Mouse (Mus musculus): ENCODE measurements around the gene Rrp9. TPM values are rescaled to one million over a fixed set of nuclear protein-coding genes. Genes with fewer than 3 reads are reported as not detected.

Rrp9 gene
- polyA plus RNA-seq, 1 experiment from 2014 or later = 41.2 TPM

- DNase-seq (no peak), ATAC-seq (ENCODE audit: low FRiP score, low TSS enrichment) (no peak)
- H3K27ac ChIP-seq (replicated peaks; ENCODE audit: low read depth, low read length) = no peak overlapping the region
- H3K27me3 ChIP-seq (ENCODE audit: control insufficient read depth, insufficient read depth, low read length) = no peaks in the 10 kb centered on the region
- H3K4me3 ChIP-seq (replicated peaks; ENCODE audit: low read depth, low read length) = no peak overlapping the region
- H3K4me2 ChIP-seq (ENCODE audit: low read length) = no peak overlapping the region
- H3K9me3 ChIP-seq (ENCODE audit: control insufficient read depth, low read length) = no peaks in the 10 kb centered on the region
- 93% methylated on average over 6 of the region's 6 CpGs for WGBS
- H3K36me3 ChIP-seq (ENCODE audit: control insufficient read depth, insufficient read depth, low read length) = peaks cover 28% of the 10 kb centered on the region
- no peak overlapping the region for H3K9ac ChIP-seq (replicated peaks; ENCODE audit: low read length)
- H3K4me1 ChIP-seq (ENCODE audit: control insufficient read depth, insufficient read depth, low read length) = peaks cover 20% of the 10 kb centered on the region
These were observed 9.0 kb upstream of the Rrp9 start for GRCm38 (mm10) chr9:106466721-106467120.

DNA sequence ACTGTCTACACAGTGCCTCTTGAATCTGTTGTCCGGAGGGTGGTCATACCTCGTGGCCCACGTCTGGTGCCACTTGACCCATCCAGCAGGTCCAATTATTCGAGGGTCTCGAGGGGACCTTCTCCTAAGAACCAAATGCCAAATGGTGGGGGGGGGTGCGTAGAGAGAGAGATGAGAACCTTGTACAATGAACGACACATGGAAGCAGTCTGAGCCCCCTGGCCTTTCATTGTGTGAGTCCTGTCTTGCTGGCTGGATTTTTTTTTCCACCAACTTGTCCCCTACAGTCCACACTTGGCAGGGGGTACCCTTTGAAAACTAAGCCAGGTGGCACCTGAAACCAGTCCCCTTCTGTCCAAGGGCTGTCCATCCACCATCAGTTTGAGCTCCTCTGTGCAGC, 8.0 kb upstream of the Rrp9 start:
- Histone ChIP-seq H3K9ac (replicated peaks; ENCODE audit: low read length) (no peak overlapping the region), H3K36me3 (ENCODE audit: control insufficient read depth, insufficient read depth, low read length) (peaks cover 18% of the 10 kb centered on the region), H3K9me3 (ENCODE audit: control insufficient read depth, low read length) (no peaks in the 10 kb centered on the region), H3K4me1 (ENCODE audit: control insufficient read depth, insufficient read depth, low read length) (peaks cover 20% of the 10 kb centered on the region), H3K4me3 (replicated peaks; ENCODE audit: low read depth, low read length) (no peak overlapping the region), H3K27me3 (ENCODE audit: control insufficient read depth, insufficient read depth, low read length) (no peaks in the 10 kb centered on the region), H3K4me2 (ENCODE audit: low read length) (no peak overlapping the region), H3K27ac (replicated peaks; ENCODE audit: low read depth, low read length) (no peak overlapping the region)
- 90% methylated on average over 7 of the region's 7 CpGs for WGBS
- ATAC-seq (ENCODE audit: low FRiP score, low TSS enrichment) = no peak
- DNase-seq = no peak

GRCm38 (mm10) chr9:106469317-106469716, 6.4 kb upstream of the Rrp9 start:
- H3K36me3 ChIP-seq (ENCODE audit: control insufficient read depth, insufficient read depth, low read length) = peaks cover 3% of the 10 kb centered on the region
- no peaks in the 10 kb centered on the region for H3K9me3 ChIP-seq (ENCODE audit: control insufficient read depth, low read length)
- no peak overlapping the region for H3K27ac ChIP-seq (replicated peaks; ENCODE audit: low read depth, low read length)
- 83% methylated on average over 6 of the region's 6 CpGs for WGBS
- no peak overlapping the region for H3K4me3 ChIP-seq (replicated peaks; ENCODE audit: low read depth, low read length)
- H3K27me3 ChIP-seq (ENCODE audit: control insufficient read depth, insufficient read depth, low read length) = no peaks in the 10 kb centered on the region
- ATAC-seq (ENCODE audit: low FRiP score, low TSS enrichment) (no peak), DNase-seq (no peak)
- peaks cover 22% of the 10 kb centered on the region for H3K4me1 ChIP-seq (ENCODE audit: control insufficient read depth, insufficient read depth, low read length)
- no peak overlapping the region for H3K9ac ChIP-seq (replicated peaks; ENCODE audit: low read length)
- H3K4me2 ChIP-seq (ENCODE audit: low read length) = no peak overlapping the region

DNA sequence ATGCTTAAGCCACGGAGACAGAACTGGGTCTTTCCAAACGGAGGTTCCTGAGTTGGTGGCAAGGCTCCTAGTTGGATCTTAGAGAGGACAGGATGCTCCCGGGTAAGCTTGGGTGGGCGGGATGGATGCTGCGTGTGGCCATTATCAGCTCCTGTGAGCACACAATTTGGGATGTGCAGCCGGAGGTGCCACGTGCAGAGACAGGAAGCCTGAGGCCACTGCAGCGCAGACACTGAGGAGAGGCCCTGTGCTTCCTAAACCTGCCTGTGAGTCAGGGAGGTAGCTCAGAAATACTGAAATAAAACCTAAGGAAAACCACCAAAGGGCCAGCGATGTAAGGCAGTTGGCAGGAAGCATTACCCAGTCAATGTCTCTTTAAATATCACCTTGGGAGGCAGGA, 6.0 kb upstream of the Rrp9 start:
- no peak overlapping the region for H3K9ac ChIP-seq (replicated peaks; ENCODE audit: low read length)
- 77% methylated on average over 9 of the region's 9 CpGs for WGBS
- ATAC-seq (ENCODE audit: low FRiP score, low TSS enrichment) = no peak
- H3K4me2 ChIP-seq (ENCODE audit: low read length) = no peak overlapping the region
- H3K9me3 ChIP-seq (ENCODE audit: control insufficient read depth, low read length) = no peaks in the 10 kb centered on the region
- no peaks in the 10 kb centered on the region for H3K36me3 ChIP-seq (ENCODE audit: control insufficient read depth, insufficient read depth, low read length)
- H3K4me1 ChIP-seq (ENCODE audit: control insufficient read depth, insufficient read depth, low read length) = peaks cover 18% of the 10 kb centered on the region
- no peak overlapping the region for H3K4me3 ChIP-seq (replicated peaks; ENCODE audit: low read depth, low read length)
- no peaks in the 10 kb centered on the region for H3K27me3 ChIP-seq (ENCODE audit: control insufficient read depth, insufficient read depth, low read length)
- DNase-seq = no peak
- H3K27ac ChIP-seq (replicated peaks; ENCODE audit: low read depth, low read length) = no peak overlapping the region

DNA sequence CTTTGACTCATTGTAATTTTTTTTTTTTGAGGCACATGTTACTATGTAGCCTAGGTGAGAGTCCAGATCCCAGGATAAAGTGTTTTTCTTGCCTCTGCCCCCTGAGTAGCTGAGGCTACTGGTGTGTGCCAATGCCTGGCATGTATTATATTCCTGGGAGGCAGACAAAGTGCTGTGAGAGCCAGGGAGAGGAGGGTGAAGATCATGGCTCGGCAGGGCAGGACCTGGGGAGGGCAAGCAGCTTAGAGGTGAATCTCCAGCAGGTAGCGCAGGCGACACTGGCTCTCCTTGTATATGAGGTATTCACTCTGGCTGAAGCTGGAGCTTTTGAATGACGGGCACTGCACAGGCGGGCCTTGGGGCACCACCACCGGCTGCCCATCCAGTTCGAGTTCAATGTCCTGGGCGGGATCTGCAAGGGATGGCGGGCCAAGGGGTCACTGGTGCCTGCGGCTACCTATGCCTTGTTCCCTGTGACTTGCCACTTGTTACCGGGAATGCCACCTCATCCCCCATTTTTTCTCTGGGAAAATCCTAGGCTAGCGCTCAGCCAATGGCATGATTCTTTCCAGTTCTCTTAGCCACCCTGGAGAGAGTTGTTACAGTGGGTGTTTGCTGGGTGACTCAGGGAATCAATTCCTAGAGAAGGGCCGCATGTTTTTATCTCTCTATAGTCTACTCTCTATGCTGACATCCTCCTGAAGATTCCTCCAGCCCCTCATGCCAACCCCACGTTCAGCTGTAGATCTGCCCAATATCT, 4.6 kb upstream of the Rrp9 start:
- no peak overlapping the region for H3K9ac ChIP-seq (replicated peaks; ENCODE audit: low read length)
- no peak overlapping the region for H3K27ac ChIP-seq (replicated peaks; ENCODE audit: low read depth, low read length)
- WGBS = 61% methylated on average over 14 of the region's 14 CpGs

DNA sequence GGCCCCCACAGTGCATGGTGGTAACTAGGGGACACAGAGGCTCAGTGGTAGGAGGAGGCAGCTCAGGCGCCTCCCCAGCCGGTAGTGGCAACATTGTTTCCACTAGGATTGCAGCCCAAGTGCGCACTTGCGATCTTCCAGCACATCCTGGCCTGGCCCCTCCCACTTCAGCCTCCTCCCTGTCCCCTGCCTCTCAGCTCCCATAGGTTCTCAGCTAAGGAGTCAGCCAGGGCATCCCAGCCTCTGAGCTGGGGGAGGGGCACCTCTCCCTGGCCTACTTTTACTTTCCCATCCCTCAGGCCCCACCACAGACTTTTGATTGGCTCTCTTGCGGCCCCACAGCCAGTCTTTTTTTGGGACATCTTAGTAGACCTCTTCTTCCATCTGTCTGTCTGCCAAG, 3.9 kb upstream of the Rrp9 start:
- Histone ChIP-seq H3K4me3 (replicated peaks; ENCODE audit: low read depth, low read length) (no peak overlapping the region), H3K27me3 (ENCODE audit: control insufficient read depth, insufficient read depth, low read length) (no peaks in the 10 kb centered on the region), H3K4me1 (ENCODE audit: control insufficient read depth, insufficient read depth, low read length) (0 out of 2 replicates have a peak, but pooled peaks cover 4% of the 10 kb centered on the region), H3K9me3 (ENCODE audit: control insufficient read depth, low read length) (no peaks in the 10 kb centered on the region), H3K4me2 (ENCODE audit: low read length) (no peak overlapping the region), H3K9ac (replicated peaks; ENCODE audit: low read length) (no peak overlapping the region), H3K36me3 (ENCODE audit: control insufficient read depth, insufficient read depth, low read length) (no peaks in the 10 kb centered on the region), H3K27ac (replicated peaks; ENCODE audit: low read depth, low read length) (no peak overlapping the region)
- 24% methylated on average over 5 of the region's 5 CpGs for WGBS
- DNase-seq (no peak), ATAC-seq (ENCODE audit: low FRiP score, low TSS enrichment) (no peak)

More for the DNA sequence above, 4.6 kb upstream of the Rrp9 start:
- Histone ChIP-seq H3K4me1 (ENCODE audit: control insufficient read depth, insufficient read depth, low read length) (peaks cover 4% of the 10 kb centered on the region; the same call in 1 of the 2 replicates), H3K9me3 (ENCODE audit: control insufficient read depth, low read length) (no peaks in the 10 kb centered on the region), H3K36me3 (ENCODE audit: control insufficient read depth, insufficient read depth, low read length) (no peaks in the 10 kb centered on the region), H3K4me2 (ENCODE audit: low read length) (no peak overlapping the region), H3K4me3 (replicated peaks; ENCODE audit: low read depth, low read length) (no peak overlapping the region), H3K27me3 (ENCODE audit: control insufficient read depth, insufficient read depth, low read length) (no peaks in the 10 kb centered on the region)
- ATAC-seq (ENCODE audit: low FRiP score, low TSS enrichment) = no peak
- no peak for DNase-seq

- H3K27me3 ChIP-seq (ENCODE audit: control insufficient read depth, insufficient read depth, low read length) = no peaks in the 10 kb centered on the region
- H3K27ac ChIP-seq (replicated peaks; ENCODE audit: low read depth, low read length) = no peak overlapping the region
- no peak overlapping the region for H3K4me2 ChIP-seq (ENCODE audit: low read length)
- H3K4me3 ChIP-seq (replicated peaks; ENCODE audit: low read depth, low read length) = no peak overlapping the region
- H3K9me3 ChIP-seq (ENCODE audit: control insufficient read depth, low read length) = no peaks in the 10 kb centered on the region
- WGBS = 74% methylated on average over 4 of the region's 4 CpGs
- H3K9ac ChIP-seq (replicated peaks; ENCODE audit: low read length) = no peak overlapping the region
- ATAC-seq (ENCODE audit: low FRiP score, low TSS enrichment) = no peak
- H3K36me3 ChIP-seq (ENCODE audit: control insufficient read depth, insufficient read depth, low read length) = no peaks in the 10 kb centered on the region
- H3K4me1 ChIP-seq (ENCODE audit: control insufficient read depth, insufficient read depth, low read length) = 0 out of 2 replicates have a peak, but pooled peaks cover 4% of the 10 kb centered on the region
- DNase-seq = no peak
These were observed 3.4 kb upstream of the Rrp9 start for GRCm38 (mm10) chr9:106472321-106472720.

GRCm38 (mm10) chr9:106473081-106473752, 2.5 kb upstream of the Rrp9 start:
- ATAC-seq (ENCODE audit: low FRiP score, low TSS enrichment) (no peak), DNase-seq (no peak)
- Histone ChIP-seq H3K4me2 (ENCODE audit: low read length) (no peak overlapping the region), H3K9me3 (ENCODE audit: control insufficient read depth, low read length) (no peaks in the 10 kb centered on the region), H3K27ac (replicated peaks; ENCODE audit: low read depth, low read length) (no peak overlapping the region), H3K4me1 (ENCODE audit: control insufficient read depth, insufficient read depth, low read length) (peaks cover 12% of the 10 kb centered on the region), H3K27me3 (ENCODE audit: control insufficient read depth, insufficient read depth, low read length) (no peaks in the 10 kb centered on the region), H3K9ac (replicated peaks; ENCODE audit: low read length) (no peak overlapping the region), H3K36me3 (ENCODE audit: control insufficient read depth, insufficient read depth, low read length) (no peaks in the 10 kb centered on the region), H3K4me3 (replicated peaks; ENCODE audit: low read depth, low read length) (no peak overlapping the region)
- 92% methylated on average over 16 of the region's 16 CpGs for WGBS

DNA sequence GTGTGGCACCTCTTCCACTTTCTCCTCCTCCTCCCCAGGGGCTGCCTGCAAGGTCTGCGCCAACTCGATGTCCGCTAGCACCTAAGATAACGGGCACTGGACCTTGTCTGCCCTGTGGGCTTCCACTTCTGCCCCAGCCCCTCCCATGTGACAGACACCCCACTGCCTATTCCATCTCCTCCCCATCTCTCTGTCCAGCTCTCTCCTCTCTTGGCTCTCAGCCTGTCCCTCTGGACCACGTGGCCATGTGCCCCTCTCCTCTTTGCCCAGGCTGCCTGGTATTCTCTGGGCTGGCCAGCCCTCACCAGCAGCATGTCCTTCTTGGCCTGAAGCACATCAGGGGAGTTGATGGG, 2.0 kb upstream of the Rrp9 start:
- Histone ChIP-seq H3K9me3 (ENCODE audit: control insufficient read depth, low read length) (no peaks in the 10 kb centered on the region), H3K4me2 (ENCODE audit: low read length) (no peak overlapping the region), H3K9ac (replicated peaks; ENCODE audit: low read length) (0 out of 2 replicates have a peak overlapping the region, but pooled peaks have one; percentile 20), H3K27ac (replicated peaks; ENCODE audit: low read depth, low read length) (no peak overlapping the region), H3K27me3 (ENCODE audit: control insufficient read depth, insufficient read depth, low read length) (no peaks in the 10 kb centered on the region), H3K4me1 (ENCODE audit: control insufficient read depth, insufficient read depth, low read length) (peaks cover 12% of the 10 kb centered on the region), H3K36me3 (ENCODE audit: control insufficient read depth, insufficient read depth, low read length) (no peaks in the 10 kb centered on the region), H3K4me3 (replicated peaks; ENCODE audit: low read depth, low read length) (no peak overlapping the region)
- no peak for DNase-seq
- no peak for ATAC-seq (ENCODE audit: low FRiP score, low TSS enrichment)
- WGBS = 72% methylated on average over 5 of the region's 5 CpGs
